Mouse (Mus musculus): ENCODE measurements around the gene Tymp. TPM values are rescaled to one million over a fixed set of nuclear protein-coding genes. Genes with fewer than 3 reads are reported as not detected.

The Tymp gene
- polyA plus RNA-seq, 1 experiment from 2014 or later, result 0.97 TPM

- H3K9ac ChIP-seq (ENCODE audit: low read length), result no peak overlapping the region
- WGBS, result 86% methylated on average over 4 of the region's 4 CpGs
- H3K27ac ChIP-seq (ENCODE audit: low read length), result no peak overlapping the region
- ATAC-seq (replicated peaks; ENCODE audit: extremely low read depth, insufficient read depth, low FRiP score), result no peak
- H3K27me3 ChIP-seq (ENCODE audit: control insufficient read depth, insufficient read depth, low read length), result no peaks in the 10 kb centered on the region
- H3K4me1 ChIP-seq (ENCODE audit: control insufficient read depth, insufficient read depth, low read length), result no peaks in the 10 kb centered on the region
- peaks cover 86% of the 10 kb centered on the region for H3K36me3 ChIP-seq (ENCODE audit: control insufficient read depth, insufficient read depth)
- no peak overlapping the region for H3K4me3 ChIP-seq (ENCODE audit: low read length)
- no peaks in the 10 kb centered on the region for H3K9me3 ChIP-seq (replicated peaks; ENCODE audit: control insufficient read depth, low read length)
- no peak overlapping the region for H3K4me2 ChIP-seq (ENCODE audit: low read depth, low read length)
These were observed 11.7 kb downstream of the Tymp start for GRCm38 (mm10) chr15:89365141-89365551.

- no peak overlapping the region for H3K27ac ChIP-seq (ENCODE audit: low read length)
- no peak for ATAC-seq (replicated peaks; ENCODE audit: extremely low read depth, insufficient read depth, low FRiP score)
- H3K9me3 ChIP-seq (replicated peaks; ENCODE audit: control insufficient read depth, low read length), result no peaks in the 10 kb centered on the region
- H3K36me3 ChIP-seq (ENCODE audit: control insufficient read depth, insufficient read depth), result peaks cover 69% of the 10 kb centered on the region
- peaks cover 5% of the 10 kb centered on the region for H3K4me1 ChIP-seq (ENCODE audit: control insufficient read depth, insufficient read depth, low read length)
- H3K9ac ChIP-seq (ENCODE audit: low read length), result no peak overlapping the region
- H3K27me3 ChIP-seq (ENCODE audit: control insufficient read depth, insufficient read depth, low read length), result no peaks in the 10 kb centered on the region
- H3K4me2 ChIP-seq (ENCODE audit: low read depth, low read length), result no peak overlapping the region
- no peak overlapping the region for H3K4me3 ChIP-seq (ENCODE audit: low read length)
- WGBS, result 75% methylated on average over 7 of the region's 7 CpGs
These were observed 13.8 kb downstream of the Tymp start for GRCm38 (mm10) chr15:89363051-89363450.

GRCm38 (mm10) chr15:89358784-89359183, 18.1 kb downstream of the Tymp start:
- Histone ChIP-seq H3K9ac (ENCODE audit: low read length) (no peak overlapping the region), H3K4me2 (ENCODE audit: low read depth, low read length) (no peak overlapping the region), H3K4me3 (ENCODE audit: low read length) (no peak overlapping the region), H3K27me3 (ENCODE audit: control insufficient read depth, insufficient read depth, low read length) (no peaks in the 10 kb centered on the region), H3K36me3 (ENCODE audit: control insufficient read depth, insufficient read depth) (peaks cover 30% of the 10 kb centered on the region), H3K9me3 (replicated peaks; ENCODE audit: control insufficient read depth, low read length) (no peaks in the 10 kb centered on the region), H3K27ac (ENCODE audit: low read length) (no peak overlapping the region), H3K4me1 (ENCODE audit: control insufficient read depth, insufficient read depth, low read length) (peaks cover 28% of the 10 kb centered on the region)
- 67% methylated on average over 3 of the region's 3 CpGs for WGBS
- ATAC-seq (replicated peaks; ENCODE audit: extremely low read depth, insufficient read depth, low FRiP score), result no peak

- H3K27me3 ChIP-seq (ENCODE audit: control insufficient read depth, insufficient read depth, low read length), result no peaks in the 10 kb centered on the region
- H3K36me3 ChIP-seq (ENCODE audit: control insufficient read depth, insufficient read depth), result peaks cover 33% of the 10 kb centered on the region
- peak overlapping the region; percentile 96 for H3K9ac ChIP-seq (ENCODE audit: low read length)
- ATAC-seq (replicated peaks; ENCODE audit: extremely low read depth, insufficient read depth, low FRiP score), result peak; percentile 44; the same call in 1 of the 2 replicates
- peak overlapping the region; percentile 94 for H3K4me3 ChIP-seq (ENCODE audit: low read length)
- H3K9me3 ChIP-seq (replicated peaks; ENCODE audit: control insufficient read depth, low read length), result no peaks in the 10 kb centered on the region
- under 1% methylated on average over 15 of the region's 15 CpGs for WGBS
- peak overlapping the region; percentile 87 for H3K27ac ChIP-seq (ENCODE audit: low read length)
- peaks cover 28% of the 10 kb centered on the region for H3K4me1 ChIP-seq (ENCODE audit: control insufficient read depth, insufficient read depth, low read length)
- peak overlapping the region; percentile 87 for H3K4me2 ChIP-seq (ENCODE audit: low read depth, low read length)
These were observed 20.5 kb downstream of the Tymp start for GRCm38 (mm10) chr15:89356372-89356771.

GRCm38 (mm10) chr15:89355241-89356187, 21.3 kb downstream of the Tymp start, which contains the start of the genes Lmf2 and Ncaph2:
TSS of gene Lmf2 (minus strand) at chr15:89355659.
TSS of gene Ncaph2 (plus strand) at chr15:89355719.
- Histone ChIP-seq H3K4me1 (ENCODE audit: control insufficient read depth, insufficient read depth, low read length) (peaks cover 28% of the 10 kb centered on the region), H3K4me2 (ENCODE audit: low read depth, low read length) (peak within 1 kb of the TSS; percentile 92), H3K27ac (ENCODE audit: low read length) (peak within 1 kb of the TSS; percentile 87), H3K9me3 (replicated peaks; ENCODE audit: control insufficient read depth, low read length) (no peaks in the 10 kb centered on the region), H3K9ac (ENCODE audit: low read length) (peak within 1 kb of the TSS; percentile 96), H3K36me3 (ENCODE audit: control insufficient read depth, insufficient read depth) (peaks cover 34% of the 10 kb centered on the region), H3K4me3 (ENCODE audit: low read length) (peak within 1 kb of the TSS; percentile 94), H3K27me3 (ENCODE audit: control insufficient read depth, insufficient read depth, low read length) (no peaks in the 10 kb centered on the region)
- under 1% methylated on average over 64 of the region's 64 CpGs for WGBS
- ATAC-seq (replicated peaks; ENCODE audit: extremely low read depth, insufficient read depth, low FRiP score), result peak; percentile 91

GRCm38 (mm10) chr15:89354455-89354854, 22.4 kb downstream of the Tymp start:
- no peak for ATAC-seq (replicated peaks; ENCODE audit: extremely low read depth, insufficient read depth, low FRiP score)
- H3K36me3 ChIP-seq (ENCODE audit: control insufficient read depth, insufficient read depth), result peaks cover 35% of the 10 kb centered on the region
- no peaks in the 10 kb centered on the region for H3K9me3 ChIP-seq (replicated peaks; ENCODE audit: control insufficient read depth, low read length)
- peak overlapping the region; percentile 96 for H3K9ac ChIP-seq (ENCODE audit: low read length)
- WGBS, result 73% methylated on average over 7 of the region's 7 CpGs
- H3K27me3 ChIP-seq (ENCODE audit: control insufficient read depth, insufficient read depth, low read length), result no peaks in the 10 kb centered on the region
- H3K4me1 ChIP-seq (ENCODE audit: control insufficient read depth, insufficient read depth, low read length), result peaks cover 28% of the 10 kb centered on the region
- peak overlapping the region; percentile 92 for H3K4me2 ChIP-seq (ENCODE audit: low read depth, low read length)
- no peak overlapping the region for H3K27ac ChIP-seq (ENCODE audit: low read length)
- peak overlapping the region; percentile 94 for H3K4me3 ChIP-seq (ENCODE audit: low read length)

- H3K4me1 ChIP-seq (ENCODE audit: control insufficient read depth, insufficient read depth, low read length), result peaks cover 27% of the 10 kb centered on the region
- WGBS, result 92% methylated on average over 16 of the region's 16 CpGs
These were observed 23.0 kb downstream of the Tymp start for GRCm38 (mm10) chr15:89353837-89354236.

GRCm38 (mm10) chr15:89352795-89353194, 24.0 kb downstream of the Tymp start:
- no peak overlapping the region for H3K27ac ChIP-seq (ENCODE audit: low read length)
- peaks cover 33% of the 10 kb centered on the region for H3K36me3 ChIP-seq (ENCODE audit: control insufficient read depth, insufficient read depth)
- H3K4me2 ChIP-seq (ENCODE audit: low read depth, low read length), result no peak overlapping the region
- H3K9ac ChIP-seq (ENCODE audit: low read length), result no peak overlapping the region
- H3K27me3 ChIP-seq (ENCODE audit: control insufficient read depth, insufficient read depth, low read length), result no peaks in the 10 kb centered on the region
- 93% methylated on average over 12 of the region's 12 CpGs for WGBS
- no peaks in the 10 kb centered on the region for H3K9me3 ChIP-seq (replicated peaks; ENCODE audit: control insufficient read depth, low read length)
- no peak overlapping the region for H3K4me3 ChIP-seq (ENCODE audit: low read length)
- peaks cover 22% of the 10 kb centered on the region for H3K4me1 ChIP-seq (ENCODE audit: control insufficient read depth, insufficient read depth, low read length)
- no peak for ATAC-seq (replicated peaks; ENCODE audit: extremely low read depth, insufficient read depth, low FRiP score)

More at GRCm38 (mm10) chr15:89353837-89354236, 23.0 kb downstream of the Tymp start:
- Histone ChIP-seq H3K9me3 (replicated peaks; ENCODE audit: control insufficient read depth, low read length) (no peaks in the 10 kb centered on the region), H3K4me3 (ENCODE audit: low read length) (no peak overlapping the region), H3K27me3 (ENCODE audit: control insufficient read depth, insufficient read depth, low read length) (no peaks in the 10 kb centered on the region), H3K27ac (ENCODE audit: low read length) (no peak overlapping the region), H3K9ac (ENCODE audit: low read length) (no peak overlapping the region; the same call in 1 of the 2 replicates), H3K4me2 (ENCODE audit: low read depth, low read length) (no peak overlapping the region; the same call in 1 of the 2 replicates), H3K36me3 (ENCODE audit: control insufficient read depth, insufficient read depth) (peaks cover 35% of the 10 kb centered on the region)
- ATAC-seq (replicated peaks; ENCODE audit: extremely low read depth, insufficient read depth, low FRiP score), result no peak

GRCm38 (mm10) chr15:89352054-89352453, 24.8 kb downstream of the Tymp start:
- Histone ChIP-seq H3K27me3 (ENCODE audit: control insufficient read depth, insufficient read depth, low read length) (no peaks in the 10 kb centered on the region), H3K4me2 (ENCODE audit: low read depth, low read length) (no peak overlapping the region), H3K4me1 (ENCODE audit: control insufficient read depth, insufficient read depth, low read length) (peaks cover 16% of the 10 kb centered on the region), H3K36me3 (ENCODE audit: control insufficient read depth, insufficient read depth) (peaks cover 33% of the 10 kb centered on the region), H3K4me3 (ENCODE audit: low read length) (no peak overlapping the region), H3K27ac (ENCODE audit: low read length) (no peak overlapping the region), H3K9ac (ENCODE audit: low read length) (no peak overlapping the region), H3K9me3 (replicated peaks; ENCODE audit: control insufficient read depth, low read length) (no peaks in the 10 kb centered on the region)
- 91% methylated on average over 14 of the region's 14 CpGs for WGBS
- ATAC-seq (replicated peaks; ENCODE audit: extremely low read depth, insufficient read depth, low FRiP score), result no peak
